Mouse (Mus musculus) MEL (cell line): Measurements from ENCODE around the gene Trem2. TPM values are rescaled to one million over a fixed set of nuclear protein-coding genes. Genes with fewer than 3 reads are reported as not detected.

Experiments
- DNase-seq: peaks from one replicate; pipeline ENCODE4 v3.0.0; 2011; ENCODE audit warnings: low read depth, low spot score
- H3K27ac ChIP-seq: 2 replicates; pipeline ENCODE4 v1.5.1; 2012; ENCODE audit warnings: low read depth, mild to moderate bottlenecking, control low read depth, low read length, moderate library complexity; ENCODE audit not compliant: control insufficient read depth
- H3K27me3 ChIP-seq, 2 experiments: fragments of 150-350 bp in 1 of 2; sonication (generic) in 1 of 2; 2 replicates each; pipeline ENCODE4 v1.6.1; 2012; ENCODE audit warnings: low read length in 2 of 2, mild to moderate bottlenecking in 2 of 2, improper control_type of control experiment in 1 of 2, moderate library complexity in 1 of 2; ENCODE audit not compliant: insufficient read depth in 2 of 2, control insufficient read depth in 1 of 2
- H3K36me3 ChIP-seq, 2 experiments: 2 replicates each; pipeline ENCODE4 v1.6.1; 2012 to 2014; ENCODE audit warnings: low read length in 2 of 2, improper control_type of control experiment in 1 of 2, inconsistent platforms in 1 of 2, mild to moderate bottlenecking in 1 of 2; ENCODE audit not compliant: insufficient read depth in 2 of 2, control insufficient read depth in 1 of 2
- H3K4me1 ChIP-seq, 2 experiments: fragments of 150-350 bp in 1 of 2; sonication (generic) in 1 of 2; 2 replicates each; pipeline ENCODE4 v1.6.1; 2012; ENCODE audit warnings: low read length in 2 of 2, improper control_type of control experiment in 1 of 2, mild to moderate bottlenecking in 1 of 2; ENCODE audit not compliant: insufficient read depth in 2 of 2, control insufficient read depth in 1 of 2
- H3K4me3 ChIP-seq, 2 experiments: fragments of 150-350 bp in 1 of 2; sonication (generic) in 1 of 2; 2 replicates each; pipeline ENCODE4 v1.5.1; 2012; ENCODE audit warnings: low read depth in 2 of 2, low read length in 2 of 2, mild to moderate bottlenecking in 2 of 2, moderate library complexity in 2 of 2, control low read depth in 1 of 2, improper control_type of control experiment in 1 of 2; ENCODE audit not compliant: control insufficient read depth in 1 of 2, insufficient read depth in 1 of 2
- H3K79me2 ChIP-seq: 2 replicates; pipeline ENCODE4 v1.6.1; 2012; ENCODE audit warnings: mild to moderate bottlenecking, low read length, moderate library complexity; ENCODE audit not compliant: control insufficient read depth, poor library complexity, insufficient read depth
- H3K9ac ChIP-seq: 2 replicates; pipeline ENCODE4 v1.6.1; 2012; ENCODE audit warnings: low read depth, mild to moderate bottlenecking, control low read depth, low read length, moderate library complexity; ENCODE audit not compliant: control insufficient read depth, poor library complexity, severe bottlenecking
- H3K9me3 ChIP-seq: fragments of 150-350 bp; sonication (generic); replicated peaks from 2 replicates; pipeline ENCODE4 v1.6.1; 2012; ENCODE audit warnings: mild to moderate bottlenecking, low read length, improper control_type of control experiment, moderate library complexity; ENCODE audit not compliant: insufficient read depth
- BHLHE40 ChIP-seq: IDR thresholded peaks from 2 replicates; pipeline ENCODE4 v1.6.1; 2012; ENCODE audit warnings: low read depth, mild to moderate bottlenecking, inconsistent platforms, low read length, improper control_type of control experiment, borderline replicate concordance
- CTCF ChIP-seq, 3 experiments: IDR thresholded peaks in 2 of 3; conservative IDR thresholded peaks in 1 of 3; 2 replicates each; pipeline ENCODE4 v1.5.1; 2011 to 2012; ENCODE audit warnings: low read length in 3 of 3, low read depth in 2 of 3, mild to moderate bottlenecking in 2 of 3, improper control_type of control experiment in 1 of 3, inconsistent platforms in 1 of 3, mixed read lengths in 1 of 3, moderate library complexity in 1 of 3; ENCODE audit not compliant: control insufficient read depth in 1 of 3, insufficient read depth in 1 of 3, poor library complexity in 1 of 3, severe bottlenecking in 1 of 3
- ELF1 ChIP-seq: IDR thresholded peaks from 2 replicates; pipeline ENCODE4 v1.6.1; 2014; ENCODE audit warnings: low read depth, mild to moderate bottlenecking, inconsistent platforms, low read length, improper control_type of control experiment, moderate library complexity
- EP300 ChIP-seq, 2 experiments: IDR thresholded peaks; 2 replicates each; pipeline ENCODE4 v1.6.1; 2011; ENCODE audit warnings: improper control_type of control experiment in 2 of 2, low read length in 2 of 2, low read depth in 1 of 2, mild to moderate bottlenecking in 1 of 2
- ETS1 ChIP-seq: IDR thresholded peaks from 2 replicates; pipeline ENCODE4 v1.6.1; 2012; ENCODE audit warnings: low read depth, mild to moderate bottlenecking, inconsistent platforms, low read length, improper control_type of control experiment, moderate library complexity
- GABPA ChIP-seq: IDR thresholded peaks from 2 replicates; pipeline ENCODE4 v1.6.1; 2012; ENCODE audit warnings: low read depth, mild to moderate bottlenecking, inconsistent platforms, low read length, improper control_type of control experiment, moderate library complexity
- GATA1 ChIP-seq: IDR thresholded peaks from 2 replicates; pipeline ENCODE4 v1.6.1; 2011; ENCODE audit warnings: low read depth, low read length, improper control_type of control experiment
- HCFC1 ChIP-seq: IDR thresholded peaks from 2 replicates; pipeline ENCODE4 v1.6.1; 2012; ENCODE audit warnings: low read depth, mild to moderate bottlenecking, inconsistent platforms, low read length, improper control_type of control experiment, moderate library complexity
- KAT2A ChIP-seq: conservative IDR thresholded peaks from 2 replicates; pipeline ENCODE4 v1.6.1; 2012; ENCODE audit warnings: low read depth, low read length, improper control_type of control experiment, inconsistent platforms
- MAFK ChIP-seq: IDR thresholded peaks from 2 replicates; pipeline ENCODE4 v1.6.1; 2011; ENCODE audit warnings: low read depth, mild to moderate bottlenecking, low read length, improper control_type of control experiment, borderline replicate concordance
- MAZ ChIP-seq: IDR thresholded peaks from 2 replicates; pipeline ENCODE4 v1.6.1; 2012; ENCODE audit warnings: low read depth, mild to moderate bottlenecking, inconsistent platforms, low read length, improper control_type of control experiment
- MXI1 ChIP-seq: IDR thresholded peaks from 2 replicates; pipeline ENCODE4 v1.6.1; 2011; ENCODE audit warnings: mild to moderate bottlenecking, low read depth, low read length, improper control_type of control experiment
- MYB ChIP-seq: IDR thresholded peaks from 2 replicates; pipeline ENCODE4 v1.6.1; 2011; ENCODE audit warnings: mild to moderate bottlenecking, low read depth, low read length, improper control_type of control experiment
- NRF1 ChIP-seq: IDR thresholded peaks from 2 replicates; pipeline ENCODE4 v1.6.1; 2014; ENCODE audit warnings: low read depth, mild to moderate bottlenecking, inconsistent platforms, low read length, improper control_type of control experiment, moderate library complexity; ENCODE audit not compliant: poor library complexity, insufficient read depth, severe bottlenecking
- POLR2A ChIP-seq, 2 experiments: IDR thresholded peaks; 2 replicates each; pipeline ENCODE4 v1.6.1; 2011 to 2012; ENCODE audit warnings: low read length in 2 of 2, mild to moderate bottlenecking in 2 of 2, control low read depth in 1 of 2, improper control_type of control experiment in 1 of 2, low read depth in 1 of 2, moderate library complexity in 1 of 2; ENCODE audit not compliant: control insufficient read depth in 1 of 2, insufficient read depth in 1 of 2, poor library complexity in 1 of 2
- POLR2AphosphoS2 ChIP-seq: IDR thresholded peaks from 2 replicates; pipeline ENCODE4 v1.6.1; 2011; ENCODE audit warnings: low read length, improper control_type of control experiment
- RCOR1 ChIP-seq: IDR thresholded peaks from 2 replicates; pipeline ENCODE4 v1.6.1; 2012; ENCODE audit warnings: low read depth, mild to moderate bottlenecking, inconsistent platforms, low read length, improper control_type of control experiment
- SIN3A ChIP-seq: IDR thresholded peaks from 2 replicates; pipeline ENCODE4 v1.6.1; 2012; ENCODE audit warnings: low read length, improper control_type of control experiment, inconsistent platforms
- SMC3 ChIP-seq: IDR thresholded peaks from 2 replicates; pipeline ENCODE4 v1.6.1; 2011; ENCODE audit warnings: low read depth, low read length, improper control_type of control experiment
- TAL1 ChIP-seq: IDR thresholded peaks from 2 replicates; pipeline ENCODE4 v1.6.1; 2012; ENCODE audit warnings: mild to moderate bottlenecking, inconsistent platforms, low read length, moderate library complexity, mixed read lengths
- TCF12 ChIP-seq: IDR thresholded peaks from 2 replicates; pipeline ENCODE4 v1.6.1; 2014; ENCODE audit warnings: low read depth, mild to moderate bottlenecking, inconsistent platforms, low read length, improper control_type of control experiment, moderate library complexity
- UBTF ChIP-seq: IDR thresholded peaks from 2 replicates; pipeline ENCODE4 v1.6.1; 2012; ENCODE audit warnings: low read depth, mild to moderate bottlenecking, inconsistent platforms, low read length, improper control_type of control experiment, moderate library complexity, borderline replicate concordance; ENCODE audit not compliant: insufficient read depth
- USF1 ChIP-seq: IDR thresholded peaks from 2 replicates; pipeline ENCODE4 v1.6.1; 2014; ENCODE audit warnings: low read depth, mild to moderate bottlenecking, inconsistent platforms, low read length, improper control_type of control experiment, moderate library complexity
- USF2 ChIP-seq, 2 experiments: IDR thresholded peaks; 2 replicates each; pipeline ENCODE4 v1.6.1; 2011 to 2012; ENCODE audit warnings: improper control_type of control experiment in 2 of 2, low read length in 2 of 2, borderline replicate concordance in 1 of 2, inconsistent platforms in 1 of 2, low read depth in 1 of 2, mild to moderate bottlenecking in 1 of 2; ENCODE audit not compliant: insufficient read depth in 1 of 2
- ZC3H11A ChIP-seq: IDR thresholded peaks from 2 replicates; pipeline ENCODE4 v1.6.1; 2012; ENCODE audit warnings: low read depth, mild to moderate bottlenecking, inconsistent platforms, low read length, improper control_type of control experiment
- ZKSCAN1 ChIP-seq: IDR thresholded peaks from 2 replicates; pipeline ENCODE4 v1.6.1; 2012; ENCODE audit warnings: low read depth, mild to moderate bottlenecking, inconsistent platforms, low read length, improper control_type of control experiment, moderate library complexity
- ZMIZ1 ChIP-seq: IDR thresholded peaks from 2 replicates; pipeline ENCODE4 v1.6.1; 2012; ENCODE audit warnings: low read depth, mild to moderate bottlenecking, inconsistent platforms, low read length, improper control_type of control experiment, moderate library complexity
- ZNF384 ChIP-seq: IDR thresholded peaks from 2 replicates; pipeline ENCODE4 v1.6.1; 2012; ENCODE audit warnings: low read depth, mild to moderate bottlenecking, inconsistent platforms, low read length, improper control_type of control experiment
- polyA plus RNA-seq, 2 experiments: library from polyadenylated mRNA; stranded (reverse) in 1 of 2; unstranded in 1 of 2; fragments of >175 nt in 1 of 2; fragments of >200 nt in 1 of 2; gene quantifications; 2 replicates each; pipeline versions ENCODE4 v1.2.1 to v1.2.4; 2012; ENCODE audit warnings: low replicate concordance in 2 of 2, low read depth in 1 of 2; ENCODE audit not compliant: insufficient read length in 2 of 2, insufficient read depth in 1 of 2, missing spikeins in 1 of 2
- total RNA-seq: library from RNA; depleted of rRNA; stranded (reverse); fragments of 300-350 nt; gene quantifications from 2 replicates; pipeline ENCODE4 v1.2.3, GENCODE M21; 2012

The Trem2 gene
- total and polyA plus RNA-seq, 3 experiments: 0.04 to 0.26 TPM; not detected in 1

DNA sequence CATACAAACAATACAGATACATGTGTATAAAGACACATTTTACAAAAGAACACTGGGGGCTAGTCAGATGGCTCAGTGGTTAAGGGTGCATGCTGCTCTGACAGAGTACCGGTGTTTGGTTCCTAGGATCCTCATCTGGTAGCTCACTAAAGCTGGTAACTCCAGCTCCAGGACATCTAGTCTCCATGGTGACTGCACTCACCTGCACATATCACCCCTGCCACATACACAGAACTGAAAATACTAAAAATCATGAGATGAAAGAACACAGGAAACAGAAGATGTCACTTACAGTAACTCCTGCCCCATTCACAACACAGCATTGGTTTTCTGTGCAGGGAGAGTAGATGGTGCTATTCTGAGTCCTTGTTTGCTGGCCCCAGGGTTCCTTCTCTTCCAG, 27.5 kb upstream of the Trem2 start:
- TF ChIP-seq KAT2A (no peak), CTCF (IDR thresholded peaks at IDR 0.05 in 2 of 3, conservative IDR thresholded peaks at IDR 0.05 in 1 of 3; ENCODE audit: control insufficient read depth in 1 of 3, insufficient read depth in 1 of 3, low read depth in 2 of 3, low read length in 3 of 3, poor library complexity in 1 of 3, severe bottlenecking in 1 of 3) (no peak), ZNF384 (no peak), ETS1 (no peak), MYB (no peak), UBTF (no peak), MAZ (no peak), SMC3 (no peak), MAFK (no peak), POLR2AphosphoS2 (no peak), GATA1 (no peak), NRF1 (no peak), MXI1 (no peak), RCOR1 (no peak)
- peaks cover 12 to 30% of the 10 kb centered on the region in 2 experiments for H3K4me1 ChIP-seq
- H3K36me3 ChIP-seq: peaks cover 0 to 15% of the 10 kb centered on the region in 2 experiments; a peak in 2 of 4 replicates
- no peaks in the 10 kb centered on the region for H3K27me3 ChIP-seq
- no peak overlapping the region for H3K27ac ChIP-seq
- H3K79me2 ChIP-seq: no peaks in the 10 kb centered on the region
- no peak overlapping the region for H3K4me3 ChIP-seq
- no peak for DNase-seq
- no peak overlapping the region for H3K9ac ChIP-seq
- H3K9me3 ChIP-seq: no peaks in the 10 kb centered on the region

GRCm38 (mm10) chr17:48321279-48321678, 24.9 kb upstream of the Trem2 start:
- no peak overlapping the region for H3K4me3 ChIP-seq
- no peak overlapping the region for H3K9ac ChIP-seq
- H3K27ac ChIP-seq: no peak overlapping the region
- no peaks in the 10 kb centered on the region for H3K9me3 ChIP-seq
- peaks cover 0 to 15% of the 10 kb centered on the region in 2 experiments; a peak in 2 of 4 replicates for H3K36me3 ChIP-seq
- H3K79me2 ChIP-seq: no peaks in the 10 kb centered on the region
- TF ChIP-seq MXI1 (peak; percentile 67; the same call in 1 of the 2 replicates), ZMIZ1 (no peak), ELF1 (no peak), MAZ (no peak), BHLHE40 (peak; percentile 89), USF1 (no peak), ETS1 (peak; percentile 73), TCF12 (peak; percentile 91), ZKSCAN1 (no peak), HCFC1 (no peak), RCOR1 (0 out of 2 replicates have a peak, but pooled peaks have one; percentile 57), GATA1 (peak; percentile 92), POLR2A (IDR thresholded peaks at IDR 0.05; ENCODE audit: control insufficient read depth in 1 of 2, insufficient read depth in 1 of 2, low read depth in 1 of 2, low read length in 2 of 2, poor library complexity in 1 of 2) (no peak), ZC3H11A (no peak), USF2 (IDR thresholded peaks at IDR 0.05; ENCODE audit: borderline replicate concordance in 1 of 2, insufficient read depth in 1 of 2, low read depth in 1 of 2, low read length in 2 of 2) (no peak), ZNF384 (peak; percentile 67), GABPA (no peak), EP300 (IDR thresholded peaks at IDR 0.05; ENCODE audit: low read depth in 1 of 2, low read length in 2 of 2) (peak; percentile 82 to 84), NRF1 (no peak), TAL1 (no peak), SIN3A (peak; percentile 69)
- H3K27me3 ChIP-seq: no peaks in the 10 kb centered on the region
- DNase-seq: no peak
- H3K4me1 ChIP-seq: peaks cover 12 to 26% of the 10 kb centered on the region in 2 experiments
